Comparison of ENCODE assay signal across 9 mouse cellular contexts in the genomic region with DNA sequence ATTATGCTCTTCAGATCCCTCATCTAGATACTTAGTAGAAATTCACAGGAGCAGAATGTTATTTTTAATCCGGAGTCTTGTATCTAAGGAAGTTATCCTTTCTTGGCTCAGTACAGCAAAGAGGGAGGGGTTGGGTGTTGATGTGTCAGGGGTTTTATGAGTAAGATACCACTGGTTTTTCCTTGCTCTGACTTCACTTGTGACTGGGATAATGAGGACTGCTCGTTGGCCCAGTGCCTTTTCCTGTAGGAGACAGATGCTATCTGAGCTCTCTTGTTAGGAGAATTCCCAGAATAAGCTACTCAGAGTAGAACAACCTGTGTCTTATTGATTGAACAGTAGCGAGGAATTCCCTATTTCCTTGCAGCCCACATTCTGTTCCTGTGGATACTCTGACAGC. TPM values are rescaled to one million over a fixed set of nuclear protein-coding genes. Genes with fewer than 3 reads are reported as not detected.
DNase-seq lines count a peak whose midpoint lies in the region; ATAC-seq lines count a peak whose summit lies in the region.
"Had no signal": no experiment of that assay in that cellular context is flagged by ENCODE, and none has a peak within 500 bp of the region (broad histone marks: within the 10 kb centered on the region; RNA-seq: fewer than 3 reads in every experiment).

No protein-coding gene starts in this region.

- no peak overlapping the region for H3K27ac ChIP-seq in intestine, embryonic 15.5 days
- no peak overlapping the region for H3K27ac ChIP-seq in intestine, embryonic 16.5 days (ENCODE audit: low read length)
- no peak overlapping the region for H3K27ac ChIP-seq in forebrain, embryonic 16.5 days (ENCODE audit: low read length)
- H3K27ac ChIP-seq: macrophage had no signal

- 0 out of 2 replicates have a peak, but pooled peaks have one; percentile 16 for ATAC-seq in intestine, embryonic 15.5 days
- no peak for ATAC-seq in intestine, embryonic 16.5 days
- peak; percentile 49 for ATAC-seq in forebrain, embryonic 16.5 days

- no peak overlapping the region for H3K4me3 ChIP-seq in intestine, embryonic 15.5 days (replicated peaks)
- no peak overlapping the region for H3K4me3 ChIP-seq in intestine, embryonic 16.5 days (ENCODE audit: low read length)
- H3K4me3 ChIP-seq in forebrain, embryonic 16.5 days (replicated peaks; ENCODE audit: low read length), result no peak overlapping the region

- H3K4me1 ChIP-seq in intestine, embryonic 15.5 days (replicated peaks), result peaks cover 9% of the 10 kb centered on the region; the same call in 1 of the 2 replicates
- H3K4me1 ChIP-seq in intestine, embryonic 16.5 days (ENCODE audit: control insufficient read depth, insufficient read depth, low read length), result peaks cover 30% of the 10 kb centered on the region
- no peaks in the 10 kb centered on the region for H3K4me1 ChIP-seq in forebrain, embryonic 16.5 days (replicated peaks; ENCODE audit: control insufficient read depth, insufficient read depth, low read length)

- H3K36me3 ChIP-seq in intestine, embryonic 15.5 days, result no peaks in the 10 kb centered on the region
- no peaks in the 10 kb centered on the region for H3K36me3 ChIP-seq in intestine, embryonic 16.5 days (ENCODE audit: control insufficient read depth, insufficient read depth, low read length)
- no peaks in the 10 kb centered on the region for H3K36me3 ChIP-seq in forebrain, embryonic 16.5 days (ENCODE audit: control insufficient read depth, insufficient read depth)

- DNase-seq in kidney, postnatal 25 days, result peak; percentile 58 to 69
- DNase-seq in right cerebral cortex, adult 2 months (ENCODE audit: low spot score in 2 of 2), result peak; percentile 67 to 76
- DNase-seq in c-Kit-positive CD71-positive TER-119-positive erythroid progenitor cells, embryonic 14.5 days (ENCODE audit: low spot score), result no peak
- DNase-seq in spleen, postnatal 4 days (ENCODE audit: low spot score in 2 of 2), result no peak
- DNase-seq in thymus, postnatal 25 days, result no peak

- no peaks in the 10 kb centered on the region for H3K9me3 ChIP-seq in intestine, embryonic 15.5 days
- H3K9me3 ChIP-seq in intestine, embryonic 16.5 days (ENCODE audit: control insufficient read depth, low read length), result no peaks in the 10 kb centered on the region
- H3K9me3 ChIP-seq in forebrain, embryonic 16.5 days (ENCODE audit: control insufficient read depth, low read length), result no peaks in the 10 kb centered on the region

- H3K27me3 ChIP-seq in intestine, embryonic 15.5 days (replicated peaks), result no peaks in the 10 kb centered on the region
- H3K27me3 ChIP-seq in intestine, embryonic 16.5 days (replicated peaks; ENCODE audit: control insufficient read depth, insufficient read depth, low read length), result no peaks in the 10 kb centered on the region
- no peaks in the 10 kb centered on the region for H3K27me3 ChIP-seq in forebrain, embryonic 16.5 days (replicated peaks; ENCODE audit: control insufficient read depth, insufficient read depth, low read length)

- WGBS in intestine, embryonic 15.5 days, result 50% methylated on average over 3 of the region's 3 CpGs
- WGBS in intestine, embryonic 16.5 days, result 43% methylated on average over 3 of the region's 3 CpGs
- WGBS in forebrain, embryonic 16.5 days, result 47% methylated on average over 3 of the region's 3 CpGs

- no peak overlapping the region for H3K4me2 ChIP-seq in intestine, embryonic 15.5 days (replicated peaks)
- H3K4me2 ChIP-seq in intestine, embryonic 16.5 days (ENCODE audit: low read depth, low read length), result no peak overlapping the region
- no peak overlapping the region for H3K4me2 ChIP-seq in forebrain, embryonic 16.5 days (ENCODE audit: low read length)

- H3K9ac ChIP-seq in intestine, embryonic 15.5 days, result no peak overlapping the region
- H3K9ac ChIP-seq in intestine, embryonic 16.5 days (ENCODE audit: low read depth, low read length), result no peak overlapping the region
- no peak overlapping the region for H3K9ac ChIP-seq in forebrain, embryonic 16.5 days (replicated peaks; ENCODE audit: low read depth, low read length)

RNA-seq across cellular contexts. Expression of gene Ptprk, which starts 39.3 kb away (rescaled TPM):
- polyA plus RNA-seq in intestine, embryonic 15.5 days (2015; fragmentation: Nextera tagmentation; extraction: Ambion mirVana), result 35.6 and 41.4 TPM in 2 replicates
- polyA plus RNA-seq in intestine, embryonic 16.5 days (2015; fragmentation: Nextera tagmentation; extraction: Ambion mirVana), result 34.6 and 36.7 TPM in 2 replicates
- polyA plus RNA-seq in forebrain, embryonic 16.5 days (2015; fragmentation: Nextera tagmentation; extraction: Ambion mirVana), result 42.0 and 43.7 TPM in 2 replicates
- polyA plus RNA-seq: macrophage had no signal

Comparison
In these comparisons a context has a peak if more than half of its experiments do, and no peak if none do; other contexts are left out.
1. DNase-seq: peak in kidney, postnatal 25 days (2 of 2) and right cerebral cortex, adult 2 months (2 of 2); none in c-Kit-positive CD71-positive TER-119-positive erythroid progenitor cells, embryonic 14.5 days (single experiment), spleen, postnatal 4 days (0 of 2) and thymus, postnatal 25 days (single experiment).